Mouse (Mus musculus): ENCODE results near the gene Slc26a3.
A peak's percentile ranks its signal among the peaks of the same experiment; 100 is the strongest.
"Not testable (repeated sequence)": the region's sequence is repeated elsewhere in the genome, so short reads cannot be mapped to it uniquely, and the experiment has no call there.

Gene Slc26a3

GRCm38 (mm10) chr12:31437791-31438190 is 47.1 kb downstream of the Slc26a3 start:
- DNase-seq = no peak

- no peak for DNase-seq
These were observed 48.9 kb downstream of the Slc26a3 start for GRCm38 (mm10) chr12:31439612-31440011.

GRCm38 (mm10) chr12:31444131-31444546 is 53.5 kb downstream of the Slc26a3 start:
- peak; percentile 2 to 3 for DNase-seq

GRCm38 (mm10) chr12:31444827-31445226 is 54.2 kb downstream of the Slc26a3 start:
- DNase-seq = no peak

- DNase-seq = no peak
These were observed 58.7 kb downstream of the Slc26a3 start for GRCm38 (mm10) chr12:31449341-31449740.

- no peak for DNase-seq
These were observed 65.6 kb downstream of the Slc26a3 start for GRCm38 (mm10) chr12:31456271-31456670.

GRCm38 (mm10) chr12:31458474-31458873 is 67.8 kb downstream of the Slc26a3 start:
- no peak for DNase-seq

- DNase-seq = peak; percentile 21 to 22
These were observed 69.6 kb downstream of the Slc26a3 start for GRCm38 (mm10) chr12:31460270-31460669.

GRCm38 (mm10) chr12:31461371-31461770 is 70.7 kb downstream of the Slc26a3 start:
- no peak for DNase-seq

GRCm38 (mm10) chr12:31462615-31463014 is 71.9 kb downstream of the Slc26a3 start:
- no peak for DNase-seq

- not testable (repeated sequence) for DNase-seq
These were observed 87.5 kb downstream of the Slc26a3 start for GRCm38 (mm10) chr12:31478182-31478581.

- DNase-seq = no peak
These were observed 95.8 kb downstream of the Slc26a3 start for GRCm38 (mm10) chr12:31486431-31486830.

GRCm38 (mm10) chr12:31498936-31499313 is 108.3 kb downstream of the Slc26a3 start:
- no peak for DNase-seq

- peak; percentile 96 for DNase-seq
These were observed 108.9 kb downstream of the Slc26a3 start, which contains the start of gene Cbll1 for GRCm38 (mm10) chr12:31499314-31500131. Gene Cbll1, minus strand, starts transcription at chr12:31499616.

- DNase-seq = no peak
These were observed 109.5 kb downstream of the Slc26a3 start for GRCm38 (mm10) chr12:31500196-31500595.

- no peak for DNase-seq
These were observed 110.6 kb downstream of the Slc26a3 start for GRCm38 (mm10) chr12:31501266-31501665.

- no peak for DNase-seq
These were observed 112.5 kb downstream of the Slc26a3 start for GRCm38 (mm10) chr12:31503211-31503610.

- DNase-seq = no peak
These were observed 117.2 kb downstream of the Slc26a3 start for GRCm38 (mm10) chr12:31507718-31508364.

GRCm38 (mm10) chr12:31508496-31508895 is 117.8 kb downstream of the Slc26a3 start:
- DNase-seq = no peak

GRCm38 (mm10) chr12:31511218-31511617 is 120.5 kb downstream of the Slc26a3 start:
- DNase-seq = no peak

GRCm38 (mm10) chr12:31512634-31513411 is 122.2 kb downstream of the Slc26a3 start:
- DNase-seq = no peak

- no peak for DNase-seq
These were observed 123.2 kb downstream of the Slc26a3 start for GRCm38 (mm10) chr12:31513724-31514503.
